Mouse (Mus musculus): ENCODE results near the gene Slc10a1. TPM values are rescaled to one million over a fixed set of nuclear protein-coding genes. Genes with fewer than 3 reads are reported as not detected.

Gene Slc10a1
- 0.63 and 0.67 TPM in 2 replicates for polyA plus RNA-seq (2014; fragmentation: Nextera tagmentation; extraction: Ambion mirVana)

- DNase-seq (ENCODE audit: low spot score) = no peak
- no peaks in the 10 kb centered on the region for H3K9me3 ChIP-seq (ENCODE audit: control insufficient read depth, low read length)
- no peaks in the 10 kb centered on the region for H3K27me3 ChIP-seq (ENCODE audit: control insufficient read depth, insufficient read depth, low read length)
- no peak within 1 kb of the TSS for H3K4me3 ChIP-seq (ENCODE audit: low read depth, low read length)
- H3K4me1 ChIP-seq (replicated peaks; ENCODE audit: control insufficient read depth, insufficient read depth, low read length) = no peaks in the 10 kb centered on the region
- 83% methylated on average over 5 of the region's 5 CpGs for WGBS
- no peak within 1 kb of the TSS for H3K27ac ChIP-seq (ENCODE audit: low read depth, low read length)
- H3K36me3 ChIP-seq (ENCODE audit: control insufficient read depth, insufficient read depth, low read length) = no peaks in the 10 kb centered on the region
- H3K4me2 ChIP-seq (ENCODE audit: low read depth, low read length, severe bottlenecking) = no peak within 1 kb of the TSS
- no peak within 1 kb of the TSS for H3K9ac ChIP-seq (ENCODE audit: low read length)
- no peak for ATAC-seq (replicated peaks; ENCODE audit: low FRiP score)
Measured at GRCm38 (mm10) chr12:80968605-80969004, at the start of gene Slc10a1. Gene Slc10a1 (minus strand): TSS chr12:80968705.

- H3K4me2 ChIP-seq (ENCODE audit: low read depth, low read length, severe bottlenecking) = no peak overlapping the region
- H3K27me3 ChIP-seq (ENCODE audit: control insufficient read depth, insufficient read depth, low read length) = no peaks in the 10 kb centered on the region
- 95% methylated on average over 12 of the region's 12 CpGs for WGBS
- no peak overlapping the region for H3K9ac ChIP-seq (ENCODE audit: low read length)
- no peak overlapping the region for H3K27ac ChIP-seq (ENCODE audit: low read depth, low read length)
- DNase-seq (ENCODE audit: low spot score) (no peak), ATAC-seq (replicated peaks; ENCODE audit: low FRiP score) (no peak)
- no peaks in the 10 kb centered on the region for H3K36me3 ChIP-seq (ENCODE audit: control insufficient read depth, insufficient read depth, low read length)
- no peaks in the 10 kb centered on the region for H3K9me3 ChIP-seq (ENCODE audit: control insufficient read depth, low read length)
- H3K4me1 ChIP-seq (replicated peaks; ENCODE audit: control insufficient read depth, insufficient read depth, low read length) = no peaks in the 10 kb centered on the region
- no peak overlapping the region for H3K4me3 ChIP-seq (ENCODE audit: low read depth, low read length)
Measured at GRCm38 (mm10) chr12:81017624-81018023, 49.1 kb upstream of the Slc10a1 start.

- no peaks in the 10 kb centered on the region for H3K9me3 ChIP-seq (ENCODE audit: control insufficient read depth, low read length)
- H3K9ac ChIP-seq (ENCODE audit: low read length) = no peak overlapping the region
- no peaks in the 10 kb centered on the region for H3K36me3 ChIP-seq (ENCODE audit: control insufficient read depth, insufficient read depth, low read length)
- 84% methylated on average over 11 of the region's 11 CpGs for WGBS
- H3K4me2 ChIP-seq (ENCODE audit: low read depth, low read length, severe bottlenecking) = no peak overlapping the region
- ATAC-seq (replicated peaks; ENCODE audit: low FRiP score) (no peak), DNase-seq (ENCODE audit: low spot score) (no peak)
- no peak overlapping the region for H3K27ac ChIP-seq (ENCODE audit: low read depth, low read length)
- no peaks in the 10 kb centered on the region for H3K27me3 ChIP-seq (ENCODE audit: control insufficient read depth, insufficient read depth, low read length)
- H3K4me1 ChIP-seq (replicated peaks; ENCODE audit: control insufficient read depth, insufficient read depth, low read length) = peaks cover 4% of the 10 kb centered on the region; the same call in 1 of the 2 replicates
- no peak overlapping the region for H3K4me3 ChIP-seq (ENCODE audit: low read depth, low read length)
Measured at GRCm38 (mm10) chr12:81013496-81013895, 45.0 kb upstream of the Slc10a1 start.

- no peak overlapping the region for H3K9ac ChIP-seq (ENCODE audit: low read length)
- no peak overlapping the region for H3K4me3 ChIP-seq (ENCODE audit: low read depth, low read length)
- no peak for DNase-seq (ENCODE audit: low spot score)
- H3K9me3 ChIP-seq (ENCODE audit: control insufficient read depth, low read length) = no peaks in the 10 kb centered on the region
- H3K27me3 ChIP-seq (ENCODE audit: control insufficient read depth, insufficient read depth, low read length) = no peaks in the 10 kb centered on the region
- H3K27ac ChIP-seq (ENCODE audit: low read depth, low read length) = no peak overlapping the region
- 75% methylated on average over 2 of the region's 2 CpGs for WGBS
- no peak for ATAC-seq (replicated peaks; ENCODE audit: low FRiP score)
- peaks cover 4% of the 10 kb centered on the region; the same call in 1 of the 2 replicates for H3K4me1 ChIP-seq (replicated peaks; ENCODE audit: control insufficient read depth, insufficient read depth, low read length)
- no peaks in the 10 kb centered on the region for H3K36me3 ChIP-seq (ENCODE audit: control insufficient read depth, insufficient read depth, low read length)
- no peak overlapping the region for H3K4me2 ChIP-seq (ENCODE audit: low read depth, low read length, severe bottlenecking)
Measured at GRCm38 (mm10) chr12:81011994-81012393, 43.5 kb upstream of the Slc10a1 start.

- WGBS = 0% methylated on average over 3 of the region's 3 CpGs
- no peak overlapping the region; the same call in 1 of the 2 replicates for H3K9ac ChIP-seq (ENCODE audit: low read length)
- H3K9me3 ChIP-seq (ENCODE audit: control insufficient read depth, low read length) = no peaks in the 10 kb centered on the region
- ATAC-seq (replicated peaks; ENCODE audit: low FRiP score) = peak; percentile 80
- H3K4me1 ChIP-seq (replicated peaks; ENCODE audit: control insufficient read depth, insufficient read depth, low read length) = peaks cover 4% of the 10 kb centered on the region; the same call in 1 of the 2 replicates
- H3K27me3 ChIP-seq (ENCODE audit: control insufficient read depth, insufficient read depth, low read length) = no peaks in the 10 kb centered on the region; the same call in 1 of the 2 replicates
- H3K36me3 ChIP-seq (ENCODE audit: control insufficient read depth, insufficient read depth, low read length) = no peaks in the 10 kb centered on the region
- H3K4me2 ChIP-seq (ENCODE audit: low read depth, low read length, severe bottlenecking) = no peak overlapping the region
- no peak overlapping the region; the same call in 1 of the 2 replicates for H3K27ac ChIP-seq (ENCODE audit: low read depth, low read length)
- H3K4me3 ChIP-seq (ENCODE audit: low read depth, low read length) = no peak overlapping the region
- peak; percentile 68 for DNase-seq (ENCODE audit: low spot score)
Measured at GRCm38 (mm10) chr12:81009813-81010212, 41.3 kb upstream of the Slc10a1 start.

GRCm38 (mm10) chr12:81002841-81003635, 34.5 kb upstream of the Slc10a1 start:
- 8% methylated on average over 13 of the region's 13 CpGs for WGBS
- H3K4me3 ChIP-seq (ENCODE audit: low read depth, low read length) = no peak overlapping the region
- H3K9ac ChIP-seq (ENCODE audit: low read length) = no peak overlapping the region
- DNase-seq (ENCODE audit: low spot score) (peak; percentile 69), ATAC-seq (replicated peaks; ENCODE audit: low FRiP score) (peak; percentile 80)
- H3K27me3 ChIP-seq (ENCODE audit: control insufficient read depth, insufficient read depth, low read length) = peaks cover 7% of the 10 kb centered on the region; the same call in 1 of the 2 replicates
- peaks cover 17% of the 10 kb centered on the region; the same call in 1 of the 2 replicates for H3K4me1 ChIP-seq (replicated peaks; ENCODE audit: control insufficient read depth, insufficient read depth, low read length)
- no peaks in the 10 kb centered on the region for H3K36me3 ChIP-seq (ENCODE audit: control insufficient read depth, insufficient read depth, low read length)
- H3K27ac ChIP-seq (ENCODE audit: low read depth, low read length) = peak overlapping the region; percentile 55; the same call in 1 of the 2 replicates
- no peaks in the 10 kb centered on the region for H3K9me3 ChIP-seq (ENCODE audit: control insufficient read depth, low read length)
- H3K4me2 ChIP-seq (ENCODE audit: low read depth, low read length, severe bottlenecking) = no peak overlapping the region

- Histone ChIP-seq H3K9me3 (ENCODE audit: control insufficient read depth, low read length) (no peaks in the 10 kb centered on the region), H3K27ac (ENCODE audit: low read depth, low read length) (no peak overlapping the region), H3K4me2 (ENCODE audit: low read depth, low read length, severe bottlenecking) (no peak overlapping the region), H3K27me3 (ENCODE audit: control insufficient read depth, insufficient read depth, low read length) (peaks cover 7% of the 10 kb centered on the region; the same call in 1 of the 2 replicates), H3K4me1 (replicated peaks; ENCODE audit: control insufficient read depth, insufficient read depth, low read length) (peaks cover 17% of the 10 kb centered on the region; the same call in 1 of the 2 replicates), H3K9ac (ENCODE audit: low read length) (no peak overlapping the region), H3K36me3 (ENCODE audit: control insufficient read depth, insufficient read depth, low read length) (no peaks in the 10 kb centered on the region), H3K4me3 (ENCODE audit: low read depth, low read length) (no peak overlapping the region)
- DNase-seq (ENCODE audit: low spot score) (peak; percentile 42), ATAC-seq (replicated peaks; ENCODE audit: low FRiP score) (no peak)
- 74% methylated on average over 4 of the region's 4 CpGs for WGBS
Measured at GRCm38 (mm10) chr12:81000924-81001323, 32.4 kb upstream of the Slc10a1 start.

GRCm38 (mm10) chr12:80998528-80999221, 30.2 kb upstream of the Slc10a1 start:
- H3K9me3 ChIP-seq (ENCODE audit: control insufficient read depth, low read length) = peaks cover 3% of the 10 kb centered on the region; the same call in 1 of the 2 replicates
- DNase-seq (ENCODE audit: low spot score) (peak; percentile 72), ATAC-seq (replicated peaks; ENCODE audit: low FRiP score) (peak; percentile 38; the same call in 1 of the 2 replicates)
- peak overlapping the region; percentile 45 for H3K4me2 ChIP-seq (ENCODE audit: low read depth, low read length, severe bottlenecking)
- H3K4me3 ChIP-seq (ENCODE audit: low read depth, low read length) = peak overlapping the region; percentile 6; the same call in 1 of the 2 replicates
- 3% methylated on average over 33 of the region's 33 CpGs for WGBS
- H3K36me3 ChIP-seq (ENCODE audit: control insufficient read depth, insufficient read depth, low read length) = no peaks in the 10 kb centered on the region
- H3K27me3 ChIP-seq (ENCODE audit: control insufficient read depth, insufficient read depth, low read length) = peaks cover 7% of the 10 kb centered on the region; the same call in 1 of the 2 replicates
- peak overlapping the region; percentile 41 for H3K9ac ChIP-seq (ENCODE audit: low read length)
- H3K27ac ChIP-seq (ENCODE audit: low read depth, low read length) = peak overlapping the region; percentile 68
- H3K4me1 ChIP-seq (replicated peaks; ENCODE audit: control insufficient read depth, insufficient read depth, low read length) = peaks cover 15% of the 10 kb centered on the region; the same call in 1 of the 2 replicates

All from forebrain, embryonic 11.5 days (tissue).